ENCODE assay signal across 26 mouse cellular contexts in the genomic region with DNA sequence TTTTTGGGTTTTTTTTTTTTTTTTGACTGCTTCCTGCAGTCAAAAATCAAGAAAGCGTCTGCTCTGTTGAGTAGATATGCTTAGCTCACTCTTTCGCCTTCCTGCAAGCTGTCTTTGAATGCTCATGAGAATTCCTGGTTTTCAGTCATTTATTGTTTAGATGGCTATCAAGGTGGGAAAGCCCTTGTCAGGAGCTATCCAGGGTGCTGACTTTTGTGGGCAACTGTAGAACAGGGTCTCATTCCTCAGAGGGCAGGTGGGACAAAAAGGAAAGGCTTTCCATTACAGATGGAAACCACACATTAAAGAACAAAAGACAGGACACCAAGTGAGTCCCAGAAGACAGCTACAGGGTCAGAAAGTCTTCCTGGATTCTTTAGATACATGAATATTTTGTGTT.
DNase-seq lines count a peak whose midpoint lies in the region; ATAC-seq and TF ChIP-seq lines count a peak whose summit lies in the region.
"Had no signal": no experiment of that assay in that cellular context is flagged by ENCODE, and none has a peak within 500 bp of the region (broad histone marks: within the 10 kb centered on the region; RNA-seq: fewer than 3 reads in every experiment).

No protein-coding gene starts in this region.

- H3K4me3 ChIP-seq in hindbrain, embryonic 11.5 days (ENCODE audit: low read depth, low read length), result no peak overlapping the region
- no peak overlapping the region for H3K4me3 ChIP-seq in hindbrain, embryonic 16.5 days (ENCODE audit: low read length)
- H3K4me3 ChIP-seq in ES-E14 (ENCODE audit: insufficient read depth in 1 of 2, low read depth in 1 of 2, low read length in 2 of 2, poor library complexity in 1 of 2, severe bottlenecking in 1 of 2), result no peak overlapping the region
- no peak overlapping the region for H3K4me3 ChIP-seq in embryonic facial prominence, embryonic 14.5 days (ENCODE audit: low read depth, low read length)
- H3K4me3 ChIP-seq: embryonic facial prominence, embryonic 15.5 days; gastrocnemius, adult 2 months; neural tube, embryonic 15.5 days had no signal

- no peaks in the 10 kb centered on the region for H3K27me3 ChIP-seq in hindbrain, embryonic 11.5 days (ENCODE audit: control insufficient read depth, insufficient read depth, low read length)
- H3K27me3 ChIP-seq in hindbrain, embryonic 16.5 days (replicated peaks; ENCODE audit: control insufficient read depth, insufficient read depth, low read length), result no peaks in the 10 kb centered on the region
- no peaks in the 10 kb centered on the region for H3K27me3 ChIP-seq in embryonic facial prominence, embryonic 14.5 days (replicated peaks; ENCODE audit: control insufficient read depth, insufficient read depth, low read length)
- H3K27me3 ChIP-seq: CH12.LX; embryonic facial prominence, embryonic 15.5 days; neural tube, embryonic 15.5 days had no signal

- 80% methylated on average over 2 of the region's 2 CpGs for WGBS in hindbrain, embryonic 11.5 days
- WGBS in hindbrain, embryonic 16.5 days, result 85% methylated on average over 2 of the region's 2 CpGs
- WGBS in embryonic facial prominence, embryonic 14.5 days, result 76% methylated on average over 2 of the region's 2 CpGs

- no peak overlapping the region for H3K27ac ChIP-seq in hindbrain, embryonic 11.5 days (ENCODE audit: low read depth, low read length)
- H3K27ac ChIP-seq in hindbrain, embryonic 16.5 days (ENCODE audit: low read depth, low read length), result no peak overlapping the region
- no peak overlapping the region for H3K27ac ChIP-seq in ES-E14 (ENCODE audit: insufficient read depth, low read depth, low read length, poor library complexity, severe bottlenecking)
- H3K27ac ChIP-seq in embryonic facial prominence, embryonic 14.5 days (replicated peaks; ENCODE audit: low read depth, low read length), result no peak overlapping the region
- H3K27ac ChIP-seq: embryonic facial prominence, embryonic 15.5 days; gastrocnemius, adult 2 months; hindbrain, postnatal 0 days; neural tube, embryonic 15.5 days had no signal

- no peaks in the 10 kb centered on the region for H3K36me3 ChIP-seq in hindbrain, embryonic 11.5 days (ENCODE audit: control insufficient read depth, insufficient read depth, low read length)
- H3K36me3 ChIP-seq in hindbrain, embryonic 16.5 days (ENCODE audit: control insufficient read depth, insufficient read depth, low read length), result no peaks in the 10 kb centered on the region
- H3K36me3 ChIP-seq in ES-E14 (ENCODE audit: control insufficient read depth, insufficient read depth, low read length, poor library complexity, severe bottlenecking), result no peaks in the 10 kb centered on the region
- H3K36me3 ChIP-seq in embryonic facial prominence, embryonic 14.5 days (ENCODE audit: control insufficient read depth, insufficient read depth, low read length), result no peaks in the 10 kb centered on the region
- H3K36me3 ChIP-seq: embryonic facial prominence, embryonic 15.5 days; neural tube, embryonic 15.5 days had no signal

- H3K9me3 ChIP-seq in hindbrain, embryonic 11.5 days (ENCODE audit: control insufficient read depth, low read length), result no peaks in the 10 kb centered on the region
- no peaks in the 10 kb centered on the region for H3K9me3 ChIP-seq in hindbrain, embryonic 16.5 days (ENCODE audit: control insufficient read depth, low read length)
- H3K9me3 ChIP-seq in ES-E14 (ENCODE audit: control insufficient read depth, insufficient read depth, low read depth, low read length), result no peaks in the 10 kb centered on the region
- H3K9me3 ChIP-seq in embryonic facial prominence, embryonic 14.5 days (ENCODE audit: control insufficient read depth, low read length), result no peaks in the 10 kb centered on the region
- H3K9me3 ChIP-seq: embryonic facial prominence, embryonic 15.5 days; neural tube, embryonic 15.5 days had no signal

- no peak for ATAC-seq in hindbrain, embryonic 11.5 days (ENCODE audit: low FRiP score)
- no peak for ATAC-seq in hindbrain, embryonic 16.5 days
- no peak for ATAC-seq in embryonic facial prominence, embryonic 14.5 days (ENCODE audit: low read depth)
- ATAC-seq in inflammation-experienced regulatory T-cells, adult 6 months, result no peak
- ATAC-seq: activated CD4-positive, CD25-positive, alpha-beta regulatory T cell, adult 4 months; hindbrain, postnatal 0 days; midbrain, embryonic 16.5 days had no signal

- H3K4me2 ChIP-seq in hindbrain, embryonic 11.5 days (replicated peaks; ENCODE audit: low read depth, low read length), result no peak overlapping the region
- H3K4me2 ChIP-seq in hindbrain, embryonic 16.5 days (ENCODE audit: low read length), result no peak overlapping the region
- H3K4me2 ChIP-seq in embryonic facial prominence, embryonic 14.5 days (ENCODE audit: low read depth, low read length), result no peak overlapping the region
- H3K4me2 ChIP-seq: embryonic facial prominence, embryonic 15.5 days; liver, embryonic 11.5 days; neural tube, embryonic 15.5 days had no signal

- peak; percentile 12 for DNase-seq in hindbrain, embryonic 11.5 days (ENCODE audit: low spot score)
- peak; percentile 29 for DNase-seq in ES-E14 (ENCODE audit: low read depth, low spot score)
- DNase-seq in embryo, embryonic 10 days (ENCODE audit: low spot score), result peak; percentile 33
- peak; percentile 24 for DNase-seq in embryonic facial prominence, embryonic 14.5 days (ENCODE audit: low spot score)
- no peak for DNase-seq in urinary bladder, postnatal 10 days (ENCODE audit: low spot score)
- DNase-seq in gastrocnemius, adult 8-10 months (ENCODE audit: low spot score in 2 of 2), result no peak
- DNase-seq: adrenal gland, postnatal 25 days; cerebellum, adult 11 months; cerebellum, postnatal 14 days; gastrocnemius, adult 2 months; heart, adult 18-20 months; heart, postnatal 36 days; kidney, adult 11 months; lung, adult 18-20 months; lung, postnatal 36 days; right cerebral cortex, postnatal 4 days; thymus, adult 2 months had no signal

- H3K4me1 ChIP-seq in hindbrain, embryonic 11.5 days (replicated peaks; ENCODE audit: control insufficient read depth, insufficient read depth, low read length), result no peaks in the 10 kb centered on the region
- no peaks in the 10 kb centered on the region for H3K4me1 ChIP-seq in hindbrain, embryonic 16.5 days (ENCODE audit: control insufficient read depth, insufficient read depth, low read depth, low read length)
- no peaks in the 10 kb centered on the region for H3K4me1 ChIP-seq in ES-E14 (ENCODE audit: control insufficient read depth in 2 of 2, insufficient read depth in 2 of 2, low read length in 2 of 2, poor library complexity in 1 of 2)
- no peaks in the 10 kb centered on the region for H3K4me1 ChIP-seq in embryonic facial prominence, embryonic 14.5 days (ENCODE audit: control insufficient read depth, insufficient read depth, low read length)
- H3K4me1 ChIP-seq: embryonic facial prominence, embryonic 15.5 days had no signal

- in situ Hi-C loops in ES-E14 (cut with MboI; ENCODE audit: low sequenced_read_pairs in 2 of 2, unreplicated experiment in 2 of 2), result no loop called here

- H3K9ac ChIP-seq in hindbrain, embryonic 11.5 days (ENCODE audit: low read depth, low read length), result no peak overlapping the region
- no peak overlapping the region for H3K9ac ChIP-seq in hindbrain, embryonic 16.5 days (ENCODE audit: low read depth, low read length)
- no peak overlapping the region for H3K9ac ChIP-seq in ES-E14 (ENCODE audit: insufficient read depth, low read depth, low read length, poor library complexity, severe bottlenecking)
- H3K9ac ChIP-seq in embryonic facial prominence, embryonic 14.5 days (ENCODE audit: low read depth, low read length), result no peak overlapping the region
- H3K9ac ChIP-seq: embryonic facial prominence, embryonic 15.5 days; neural tube, embryonic 15.5 days had no signal

TF ChIP-seq in ES-E14, 5 proteins besides CTCF, POLR2A, EP300 and RAD21:
- TF ChIP-seq HCFC1 (IDR thresholded peaks at IDR 0.05; ENCODE audit: borderline replicate concordance, insufficient read depth, low read length) (no peak), MAFK (IDR thresholded peaks at IDR 0.05; ENCODE audit: insufficient read depth, low read depth, low read length) (no peak), ZC3H11A (IDR thresholded peaks at IDR 0.05; ENCODE audit: borderline replicate concordance, low read depth, low read length) (no peak), CHD2 (IDR thresholded peaks at IDR 0.05; ENCODE audit: low read depth, low read length) (no peak), ZNF384 (IDR thresholded peaks at IDR 0.05; ENCODE audit: low read depth, low read length) (no peak)

Comparison
In these comparisons a context has a peak if more than half of its experiments do, and no peak if none do; other contexts are left out.
1. DNase-seq: peak in hindbrain, embryonic 11.5 days (single experiment), ES-E14 (single experiment), embryo, embryonic 10 days (single experiment) and embryonic facial prominence, embryonic 14.5 days (single experiment); none in urinary bladder, postnatal 10 days (single experiment) and gastrocnemius, adult 8-10 months (0 of 2).